1 mouse cellular context compared by ENCODE assay signal in the genomic region with DNA sequence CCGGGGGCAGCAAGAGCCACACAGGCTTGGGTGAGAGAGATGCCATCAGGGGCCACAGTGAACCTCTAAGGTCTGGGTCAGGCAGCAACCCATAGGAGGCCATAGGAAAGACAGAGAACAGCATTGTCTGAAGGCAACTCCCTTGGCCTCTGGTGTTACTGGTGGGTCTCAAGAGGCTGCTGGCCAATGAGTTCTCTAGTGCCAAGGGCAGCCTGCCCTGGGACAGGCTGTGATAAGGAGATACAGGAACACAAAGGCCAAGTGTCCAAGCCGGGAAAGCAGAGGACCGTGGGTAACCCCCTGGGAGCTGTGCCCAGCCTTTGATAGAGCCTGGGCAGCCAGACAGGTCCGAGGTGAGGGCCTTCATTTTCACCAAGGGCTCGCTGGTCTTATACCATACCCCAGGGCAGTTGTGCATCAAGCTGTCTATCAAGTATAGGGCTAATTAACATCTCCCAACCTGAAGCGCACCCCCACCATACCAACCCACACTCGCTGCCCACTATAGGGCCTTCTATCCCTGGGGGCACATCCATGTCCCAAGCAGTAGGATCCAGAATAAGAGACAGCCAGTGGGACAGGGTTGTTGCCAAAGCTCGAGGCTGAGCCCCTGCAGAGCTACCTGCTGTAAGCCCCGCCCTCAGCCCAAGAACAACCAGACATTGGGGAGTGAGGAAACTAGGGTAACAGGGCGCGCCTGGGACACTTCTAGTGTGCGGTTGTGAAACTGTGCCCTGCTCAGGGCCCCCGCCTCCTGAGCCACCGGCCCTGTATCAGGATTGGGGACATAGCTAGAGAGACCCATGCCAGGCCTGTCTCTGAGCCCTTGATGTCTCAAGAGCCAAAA.
TF ChIP-seq lines count a peak whose summit lies in the region.

No protein-coding gene starts in this region.

TF ChIP-seq in myocyte, 11 proteins besides CTCF, POLR2A, EP300 and RAD21:
- TF ChIP-seq TCF3 (IDR thresholded peaks at IDR 0.05; ENCODE audit: insufficient read length, low read depth), result no peak
TF ChIP-seq in myocyte: peak in this region for 0.
